Mouse (Mus musculus) MN1 (cell line): ENCODE measurements around the gene Rgs1.

Experiments used
- DNase-seq: peaks from one replicate; pipeline ENCODE4 v3.0.0-alpha.2; 2016; ENCODE audit warnings: low spot score

Rgs1 gene

DNA sequence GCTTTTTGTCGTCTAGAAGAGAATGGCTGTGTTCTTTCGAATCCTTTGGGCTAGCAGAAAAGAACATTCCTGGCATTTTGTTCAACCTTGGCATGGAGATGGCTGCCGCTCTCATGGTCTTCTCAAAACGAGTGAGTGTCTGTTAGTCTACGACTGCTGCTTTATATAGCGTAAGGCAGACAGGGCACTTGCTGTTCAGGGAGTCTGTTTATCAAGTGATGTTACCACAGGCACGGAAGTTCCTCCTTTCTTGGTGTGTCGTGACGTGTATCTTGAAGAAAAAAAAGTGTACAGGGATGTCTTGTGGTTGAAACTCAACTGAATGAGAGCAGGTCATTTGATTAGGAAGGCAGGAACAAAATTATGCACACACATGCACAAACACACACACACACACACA lies at the start of gene Rgs1:
TSS of gene Rgs1 (minus strand) at position 320 of the 400 bp plus-strand sequence.
- no peak for DNase-seq

DNA sequence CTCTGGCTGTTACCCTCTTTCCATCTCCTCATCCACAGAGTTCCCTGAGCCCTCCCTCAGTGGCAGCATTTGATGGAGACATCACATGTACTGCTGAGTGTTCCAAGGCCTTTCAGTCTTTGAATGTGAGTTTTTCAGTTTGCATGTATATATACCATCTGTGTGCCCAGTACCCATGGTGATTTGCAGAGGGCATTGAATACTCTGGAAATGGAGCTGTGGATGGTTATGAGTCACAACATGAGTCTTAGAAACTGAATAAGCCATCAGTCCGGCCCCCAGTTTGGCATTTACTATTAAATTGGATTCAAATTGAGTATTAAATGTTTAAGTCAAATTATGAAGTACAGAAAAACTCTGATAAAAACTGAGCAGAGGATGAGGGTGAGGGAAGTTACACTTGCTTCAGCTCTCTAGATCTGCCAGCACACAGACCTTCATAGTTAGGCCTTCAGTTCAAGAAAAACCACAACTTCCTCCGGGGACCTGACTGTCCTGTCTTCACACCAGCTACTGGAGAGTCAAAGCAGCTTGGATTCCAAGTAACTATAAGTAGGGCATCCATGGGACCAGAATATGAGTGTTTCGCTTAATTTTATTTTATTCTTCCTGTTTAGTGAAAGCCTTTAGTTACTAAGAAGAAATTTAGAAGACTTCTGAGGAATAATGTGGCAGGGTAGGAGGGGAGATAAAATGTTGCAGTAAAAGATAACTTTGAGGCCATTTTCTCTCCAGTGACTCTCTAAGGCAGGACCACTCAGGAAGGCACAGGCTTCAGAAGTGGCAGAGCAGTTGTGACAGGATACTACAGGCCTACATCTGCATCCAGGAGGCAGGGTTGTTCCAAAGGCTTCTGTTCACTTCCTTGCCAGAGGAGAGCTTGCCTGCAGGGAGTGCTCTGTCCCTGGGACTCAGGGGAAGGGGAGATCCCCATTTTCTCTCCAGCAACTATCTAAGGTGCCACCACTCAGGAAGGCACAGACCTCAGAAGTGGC lies 34.3 kb upstream of the Rgs1 start:
- DNase-seq, result no peak

DNA sequence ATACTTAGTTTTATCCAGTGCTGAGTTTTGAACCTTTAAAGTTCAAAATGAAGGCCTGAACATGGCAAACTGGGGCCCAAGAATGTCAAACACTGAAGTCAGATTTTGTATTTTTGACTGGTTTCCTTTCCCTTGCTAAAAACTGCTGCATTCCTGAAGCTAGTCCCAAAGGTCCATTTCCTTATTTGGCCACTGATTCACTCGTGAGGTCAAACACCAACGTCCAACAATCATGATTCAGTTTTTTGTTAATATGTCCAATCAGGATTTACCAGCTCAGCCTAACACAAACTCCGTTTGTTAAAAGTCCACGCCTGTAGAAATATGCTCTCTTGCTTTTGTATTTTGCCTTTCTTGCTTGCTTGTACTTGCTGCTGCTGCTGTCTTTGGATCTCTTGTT lies 31.0 kb upstream of the Rgs1 start:
- DNase-seq, result no peak

DNA sequence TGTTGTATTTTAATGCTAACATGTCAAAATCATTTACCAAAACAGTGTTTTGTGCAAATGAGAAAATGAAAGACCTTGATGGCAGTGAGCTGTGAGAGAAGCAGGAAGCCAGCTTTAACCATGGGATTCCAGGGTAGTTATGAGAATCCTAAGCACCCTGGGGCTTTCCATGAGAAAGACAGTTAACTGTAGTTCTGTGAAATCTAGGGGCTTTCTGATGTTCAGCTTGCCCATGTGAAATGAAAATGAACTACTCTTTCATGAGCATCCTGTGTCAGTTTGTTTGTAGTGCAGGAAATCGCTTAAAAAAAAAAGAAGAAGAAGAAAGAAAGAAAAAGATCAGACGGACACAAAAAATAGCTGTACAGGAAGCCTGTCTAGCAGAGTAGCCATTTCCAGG lies 23.9 kb upstream of the Rgs1 start:
- DNase-seq, result no peak

DNA sequence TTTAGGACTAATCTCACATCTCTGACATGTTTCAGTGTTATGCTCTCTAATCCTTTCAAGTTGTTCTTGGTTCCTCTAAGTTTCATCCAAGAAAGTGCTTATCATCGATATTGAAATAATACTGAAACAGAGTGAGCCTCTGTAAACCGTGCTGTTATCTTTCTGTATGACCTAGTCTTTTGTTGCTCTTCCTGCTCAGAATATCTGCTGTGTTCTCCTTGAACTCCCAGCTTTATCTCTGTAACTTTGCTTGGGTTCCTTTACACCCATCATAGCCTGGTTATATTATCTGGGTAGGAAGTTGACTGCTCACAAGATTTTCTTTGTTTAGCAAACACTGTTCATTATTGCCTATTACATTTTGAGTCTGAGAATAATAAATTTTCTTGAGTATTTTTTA lies 20.1 kb upstream of the Rgs1 start:
- no peak for DNase-seq

DNA sequence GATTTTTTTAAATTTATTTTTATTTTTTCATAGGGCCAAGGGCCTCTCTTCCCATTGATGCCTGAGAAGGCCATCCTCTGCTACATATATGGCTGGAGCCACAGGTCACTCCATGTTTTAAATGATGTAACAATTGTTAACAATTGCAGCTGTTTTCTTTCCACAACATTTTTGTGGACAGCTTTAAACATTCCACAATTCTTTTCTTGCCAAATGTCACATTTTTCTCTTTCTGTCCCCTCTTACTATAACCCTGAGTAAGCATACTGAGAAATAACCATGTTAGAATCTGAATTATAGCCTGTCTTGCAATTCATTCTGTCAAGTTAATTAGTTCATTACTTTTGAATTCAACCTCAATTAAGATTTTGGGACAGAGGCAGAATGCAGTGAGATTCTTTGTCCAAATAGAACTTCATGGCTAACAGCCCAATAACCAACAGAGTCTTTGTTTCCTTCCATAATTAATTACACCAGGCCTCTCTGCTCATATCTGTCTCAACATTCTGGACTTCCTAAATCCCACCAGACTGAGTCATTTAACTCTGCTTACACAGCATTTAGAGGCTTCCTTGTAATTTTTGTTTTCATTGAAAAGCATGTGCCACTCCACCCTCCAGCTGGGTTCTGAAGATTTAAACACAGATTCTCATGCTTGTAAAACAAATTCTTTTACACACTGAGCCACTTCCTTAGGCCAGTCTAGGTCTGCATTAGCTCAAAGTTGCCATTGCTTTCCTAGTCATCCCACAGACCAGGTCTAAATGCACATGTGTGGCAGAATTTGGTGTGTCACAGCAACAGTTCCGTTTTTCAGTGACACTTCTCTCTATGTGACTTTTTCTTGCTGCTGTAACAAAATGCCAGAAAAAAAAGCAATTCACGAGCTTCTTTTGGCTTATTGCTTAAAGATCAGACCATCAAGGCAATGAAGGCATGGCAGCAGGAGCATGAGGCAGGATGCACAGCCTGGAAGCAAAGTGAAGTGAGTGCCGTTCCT lies 18.7 kb upstream of the Rgs1 start:
- DNase-seq, result no peak

DNA sequence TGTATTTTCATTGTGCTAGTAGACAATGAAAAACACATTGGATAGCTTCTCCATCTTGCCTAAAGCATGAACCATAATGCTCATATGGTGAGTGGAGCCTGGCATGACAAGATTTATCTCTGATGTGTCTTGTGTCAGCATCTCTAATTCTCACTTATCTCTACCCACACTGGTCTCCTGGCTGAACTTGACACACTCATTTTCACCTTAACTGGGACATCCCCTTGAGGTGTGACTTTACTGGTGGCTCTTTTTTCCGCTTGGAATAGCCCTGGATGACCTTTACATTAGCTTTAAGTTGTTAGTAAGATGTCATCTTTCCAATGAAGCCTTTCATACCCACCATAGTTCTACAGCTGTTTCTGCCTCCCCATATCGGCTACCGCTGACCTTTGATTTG lies 15.0 kb upstream of the Rgs1 start:
- DNase-seq, result no peak

DNA sequence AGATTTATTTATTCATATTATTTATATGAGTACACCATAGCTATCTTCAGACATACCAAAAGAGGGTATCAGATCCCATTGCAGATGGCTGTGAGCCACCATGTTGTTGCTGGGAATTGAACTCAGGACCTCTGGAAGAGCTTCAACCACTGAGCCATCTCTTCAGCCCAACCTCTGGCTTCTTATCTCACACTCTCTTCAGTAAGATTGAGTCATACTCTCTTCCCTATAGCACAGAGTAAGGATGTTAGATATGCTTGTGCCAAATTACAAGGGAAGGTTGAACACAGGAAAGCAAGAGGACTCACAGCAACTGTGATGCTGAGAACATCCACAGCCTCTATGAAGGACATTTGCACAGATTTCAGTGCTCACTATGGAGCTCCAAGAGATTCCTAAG lies 13.0 kb upstream of the Rgs1 start:
- no peak for DNase-seq

DNA sequence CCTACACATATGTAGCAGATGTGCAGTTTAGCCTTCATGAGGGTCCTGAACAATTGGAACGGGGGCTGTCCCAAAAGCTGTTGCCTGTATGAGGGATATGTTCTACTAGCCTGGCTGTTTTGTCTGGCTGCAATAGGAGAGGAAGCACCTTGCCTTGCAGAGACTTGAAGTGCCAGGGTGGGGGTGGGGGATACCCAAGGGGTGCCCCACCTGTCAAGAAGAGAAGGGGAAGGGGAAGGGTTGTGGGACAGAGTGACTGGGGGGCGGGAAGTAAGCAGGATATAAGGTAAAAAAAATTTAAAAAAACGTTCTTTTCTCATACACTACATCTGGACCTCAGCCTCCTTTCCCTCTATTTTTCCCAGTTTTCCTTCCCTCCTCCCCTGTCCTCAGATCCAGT lies 9.7 kb upstream of the Rgs1 start:
- DNase-seq, result no peak

DNA sequence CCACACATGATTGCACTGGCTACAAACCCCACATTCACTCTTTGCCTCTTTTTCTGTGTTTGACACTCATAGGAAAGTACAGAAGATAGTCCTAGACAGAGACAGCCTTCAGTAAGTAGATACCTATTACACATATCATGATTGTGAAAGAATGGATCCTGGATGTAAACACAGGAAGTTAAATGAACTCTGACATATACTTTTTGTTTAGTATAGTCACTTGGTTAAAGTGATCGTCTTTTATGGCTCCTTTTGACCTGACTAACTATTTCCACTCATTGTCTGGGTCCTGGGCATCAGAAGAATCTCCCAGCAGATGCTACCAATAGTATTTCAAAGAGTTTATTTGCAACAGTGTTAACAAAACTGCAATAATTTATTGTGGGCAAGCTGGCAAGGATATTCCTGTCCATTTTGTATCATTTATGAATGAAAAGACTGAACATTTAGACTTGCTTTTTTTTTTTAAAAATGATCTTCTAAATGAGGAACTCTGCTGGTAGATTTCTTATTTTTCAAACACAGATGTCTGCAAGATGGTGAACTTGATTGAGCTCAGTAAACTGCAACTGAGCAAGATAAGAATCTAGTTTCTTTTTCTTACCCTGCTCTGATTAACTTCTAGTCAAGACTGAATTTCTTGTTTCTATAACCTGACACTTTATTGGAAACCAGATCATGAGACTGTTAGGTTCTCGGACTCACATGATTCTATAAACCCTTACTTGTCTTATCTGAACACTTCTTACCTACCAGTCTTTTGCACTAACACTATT lies 7.7 kb upstream of the Rgs1 start:
- no peak for DNase-seq

DNA sequence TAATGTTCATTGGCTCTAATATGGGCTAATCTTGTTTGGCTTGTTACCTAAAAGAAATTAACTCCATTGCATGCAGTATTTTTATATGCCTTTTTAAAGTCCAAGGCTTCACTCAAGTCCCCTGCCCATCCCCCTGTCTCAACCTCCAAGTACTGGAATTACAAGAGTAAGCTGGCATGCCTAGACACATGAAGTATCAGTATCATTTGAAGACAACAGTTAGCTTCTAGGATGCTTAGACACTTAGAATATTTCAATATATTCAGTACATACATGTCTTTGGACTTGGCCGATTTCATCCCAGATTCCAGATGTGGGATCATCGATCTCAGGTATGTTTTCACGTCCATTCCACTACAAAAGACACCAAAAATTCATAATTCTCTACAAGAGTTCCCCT lies 836 bp downstream of the Rgs1 start:
- no peak for DNase-seq

DNA sequence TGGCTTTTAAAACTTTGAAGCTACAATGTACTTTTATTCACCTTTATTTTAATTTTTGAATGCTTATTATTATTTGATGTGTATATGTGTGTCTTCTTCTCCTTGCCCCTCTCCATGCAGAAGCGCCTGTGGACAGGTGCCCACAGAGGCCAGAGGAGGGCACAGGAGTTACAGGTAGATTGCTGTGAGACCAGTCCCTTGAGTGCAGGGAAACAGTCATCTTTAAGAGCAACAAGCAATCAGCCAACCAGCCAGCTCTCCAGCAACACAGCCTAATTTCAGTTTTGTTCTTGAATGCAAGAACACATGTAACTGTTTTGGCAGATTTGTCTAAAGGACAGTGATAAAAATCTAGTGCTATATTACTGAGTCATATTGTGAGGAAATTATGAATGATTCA lies 1.7 kb downstream of the Rgs1 start:
- DNase-seq, result no peak

DNA sequence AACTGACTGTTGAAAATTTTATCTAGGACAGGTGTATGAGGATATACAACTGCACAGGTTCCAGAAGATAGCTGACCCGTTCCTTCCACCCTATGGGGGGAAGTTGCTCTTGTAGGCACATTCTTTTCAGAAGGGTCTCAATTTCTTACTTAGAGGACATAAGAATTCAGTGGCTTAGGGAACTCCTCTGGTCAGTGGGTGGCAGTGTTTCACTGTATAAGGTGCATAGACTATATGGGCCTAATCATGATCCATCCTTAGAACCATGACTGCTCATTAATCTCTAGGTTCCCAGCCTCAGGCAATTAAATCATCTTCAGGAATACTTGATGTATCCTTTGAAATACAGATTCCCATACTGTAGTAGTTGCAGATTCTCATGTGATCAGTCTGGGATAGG lies 5.5 kb downstream of the Rgs1 start:
- DNase-seq, result no peak

DNA sequence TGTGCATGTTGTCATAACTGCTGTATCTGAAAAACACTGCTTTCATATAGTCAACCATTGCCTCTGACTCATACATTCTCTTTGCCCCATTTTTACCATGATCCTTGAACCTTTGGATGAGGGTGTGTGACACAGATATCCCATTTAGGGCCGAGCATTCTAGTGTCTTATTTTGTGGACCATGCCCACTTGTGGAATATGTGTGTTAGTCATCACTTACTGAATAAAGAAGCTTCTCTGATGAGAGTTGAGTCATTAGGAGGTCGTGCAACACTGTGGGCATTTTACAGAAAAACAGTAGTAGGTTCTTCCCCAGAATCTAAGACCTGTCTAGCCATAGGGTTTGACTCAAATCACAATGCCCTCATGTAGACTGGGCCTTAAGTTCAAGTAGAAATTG lies 9.8 kb downstream of the Rgs1 start:
- DNase-seq, result no peak

DNA sequence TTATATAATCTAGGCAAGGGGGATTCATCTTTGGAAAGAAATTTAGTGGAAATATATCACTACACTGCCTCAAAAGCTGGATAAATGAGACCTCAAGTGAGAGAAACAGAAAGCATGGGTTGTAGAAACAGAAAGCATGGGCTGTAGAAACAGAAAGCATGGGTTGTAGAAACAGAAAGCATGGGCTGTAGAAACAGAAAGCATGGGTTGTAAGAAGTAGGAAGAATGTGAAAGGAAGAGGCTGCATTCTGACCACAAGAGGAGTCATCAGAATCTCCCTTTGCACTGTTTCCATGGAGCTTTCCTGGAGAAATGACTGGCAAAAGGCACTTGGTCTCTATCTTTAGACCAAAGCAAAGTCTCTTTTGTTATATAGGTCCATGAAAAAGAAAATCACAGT lies 33.8 kb downstream of the Rgs1 start:
- DNase-seq, result no peak

DNA sequence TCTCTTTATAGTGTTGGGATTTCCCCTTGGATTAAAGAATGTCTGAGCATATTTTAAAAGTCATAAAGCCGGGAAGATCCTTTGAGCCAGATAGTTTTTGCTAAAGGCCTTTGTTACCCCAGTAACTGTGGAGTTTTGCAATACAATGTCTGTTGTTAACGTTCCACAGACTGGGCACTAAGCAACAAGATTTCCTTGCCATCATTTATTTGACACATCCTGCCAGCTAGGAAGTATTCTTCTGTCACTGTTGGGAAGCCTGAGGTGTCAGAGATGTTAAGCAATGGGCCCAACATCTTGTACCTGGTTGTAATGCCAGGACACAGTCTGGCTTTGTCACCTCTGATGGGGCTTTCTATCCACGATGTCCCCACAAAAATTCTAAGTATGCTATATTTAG lies 38.1 kb downstream of the Rgs1 start:
- DNase-seq, result no peak

DNA sequence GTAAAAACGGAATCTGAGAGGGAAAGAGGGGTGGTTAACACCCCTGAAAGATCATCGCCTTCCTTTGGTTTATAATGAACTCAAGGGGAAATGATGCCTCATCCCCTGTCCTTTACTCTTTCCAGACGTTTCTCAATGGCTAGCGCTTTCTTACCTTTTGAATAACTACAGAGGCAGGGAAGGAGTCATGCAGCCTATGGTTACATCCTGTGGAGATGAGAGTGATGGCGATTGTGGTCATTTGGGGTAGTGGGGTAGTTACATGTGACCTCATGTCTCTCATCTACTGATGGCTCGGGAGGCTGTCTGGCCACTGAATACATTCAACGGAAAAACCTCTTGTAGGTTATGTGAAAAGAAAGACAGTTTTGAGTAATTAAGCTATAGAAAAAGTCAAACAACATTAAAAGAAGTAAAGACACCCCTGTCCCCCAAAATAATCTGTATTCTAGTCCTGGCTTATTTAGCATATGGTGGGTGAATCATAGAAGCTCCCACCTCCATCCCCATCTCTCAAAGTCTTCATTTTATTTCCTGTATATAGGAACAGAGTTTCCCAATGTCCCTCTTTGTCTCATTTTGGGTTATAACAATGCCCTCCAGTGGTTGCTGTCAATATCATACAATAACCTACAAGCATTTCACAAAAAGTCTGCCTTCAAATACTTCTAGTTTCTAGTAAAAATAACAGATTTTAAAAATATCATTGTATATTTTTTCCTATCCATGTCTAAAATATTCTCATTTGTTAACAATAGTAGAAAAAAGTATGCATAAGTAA lies 42.6 kb downstream of the Rgs1 start:
- no peak for DNase-seq

DNA sequence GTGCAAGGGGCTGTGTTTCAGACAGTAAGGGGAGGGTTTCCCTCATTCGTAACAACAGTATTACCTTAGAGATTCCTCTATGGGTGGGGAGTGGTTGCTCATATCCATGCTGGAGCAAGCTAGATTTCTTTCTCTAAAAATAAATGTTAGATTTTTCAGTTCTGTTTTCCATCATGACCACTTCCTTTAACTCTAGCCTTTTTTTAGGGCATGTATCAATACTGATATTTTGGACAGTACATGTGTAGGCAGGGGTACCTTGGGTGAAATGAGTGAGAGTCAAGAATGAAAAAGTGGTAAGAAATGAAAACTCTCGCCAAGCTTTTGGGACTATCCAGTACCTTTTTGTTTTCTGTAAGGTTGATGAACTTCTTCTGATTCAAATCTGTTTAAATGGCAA lies 44.3 kb downstream of the Rgs1 start:
- no peak for DNase-seq

DNA sequence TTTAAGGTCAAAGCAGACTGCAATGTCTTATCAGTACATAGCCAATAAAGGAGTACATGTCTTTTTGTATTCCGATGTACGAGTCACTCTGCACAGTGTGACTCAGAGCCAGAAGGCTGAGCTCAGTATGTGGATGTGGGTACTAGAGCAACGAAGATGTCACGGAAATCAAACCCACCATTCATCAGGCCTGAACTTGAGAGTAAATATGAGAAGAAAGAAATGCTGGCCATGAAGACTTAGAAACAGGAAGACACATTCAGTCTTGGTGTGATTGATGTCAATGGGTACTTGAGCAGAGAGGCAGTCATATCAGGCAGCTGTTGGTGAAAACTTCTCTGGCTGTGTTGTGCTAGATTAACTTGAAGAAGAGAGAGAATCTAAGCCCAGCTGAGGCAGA lies 46.1 kb downstream of the Rgs1 start:
- DNase-seq, result no peak

DNA sequence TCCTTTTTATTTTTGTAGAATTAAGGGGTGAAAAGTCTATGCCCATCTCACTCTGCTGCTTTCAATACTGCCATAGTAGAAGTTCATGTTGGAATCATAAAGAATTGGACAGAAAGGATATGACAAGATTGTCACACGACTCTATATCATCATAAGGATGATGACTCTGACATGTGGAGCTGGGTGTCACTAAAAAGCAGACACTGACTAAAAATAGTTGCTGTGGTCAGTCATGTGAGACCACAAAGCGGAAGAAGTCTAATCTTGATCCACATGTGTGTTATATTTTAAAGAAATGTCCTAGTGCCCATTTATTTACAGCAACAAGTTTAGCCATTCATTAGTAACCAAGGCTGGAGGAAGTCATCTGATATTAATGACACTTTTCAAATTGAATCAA lies 48.5 kb downstream of the Rgs1 start:
- no peak for DNase-seq

DNA sequence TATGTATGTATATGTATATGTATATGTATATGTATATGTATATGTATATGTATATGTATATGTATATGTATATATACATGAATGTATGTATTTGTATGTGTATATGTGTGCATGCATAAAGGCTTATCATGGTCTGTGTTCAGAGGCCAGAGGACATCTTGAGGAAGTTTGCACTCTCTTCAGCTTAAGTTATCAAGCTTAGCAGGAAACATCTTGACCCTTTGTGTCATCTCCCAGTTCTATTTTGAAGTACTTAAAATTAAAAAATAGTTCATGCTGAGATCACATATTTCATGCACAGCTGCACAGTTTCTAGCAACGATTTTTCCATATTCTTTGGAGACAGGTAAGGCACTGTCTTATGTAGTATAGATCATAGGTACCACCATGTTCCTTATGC lies 49.5 kb downstream of the Rgs1 start:
- DNase-seq, result no peak
